Mouse (Mus musculus): ENCODE results near the gene Sptbn1.

Gene Sptbn1

GRCm38 (mm10) chr11:30211663-30212416 lies 56.1 kb downstream of the Sptbn1 start:
- DNase-seq (ENCODE audit: inconsistent ontology term) = peak; percentile 69

- no peak for DNase-seq (ENCODE audit: inconsistent ontology term)
Measured at GRCm38 (mm10) chr11:30211141-30211540, 56.8 kb downstream of the Sptbn1 start.

GRCm38 (mm10) chr11:30210100-30210811 lies 57.7 kb downstream of the Sptbn1 start:
- DNase-seq (ENCODE audit: inconsistent ontology term) = no peak

GRCm38 (mm10) chr11:30209495-30209894 lies 58.5 kb downstream of the Sptbn1 start:
- peak; percentile 86 for DNase-seq (ENCODE audit: inconsistent ontology term)

- DNase-seq (ENCODE audit: inconsistent ontology term) = no peak
Measured at GRCm38 (mm10) chr11:30204398-30204797, 63.6 kb downstream of the Sptbn1 start.

GRCm38 (mm10) chr11:30200391-30200790 lies 67.6 kb downstream of the Sptbn1 start:
- no peak for DNase-seq (ENCODE audit: inconsistent ontology term)

- DNase-seq (ENCODE audit: inconsistent ontology term) = peak; percentile 71
Measured at GRCm38 (mm10) chr11:30198091-30198675, 69.8 kb downstream of the Sptbn1 start.

- DNase-seq (ENCODE audit: inconsistent ontology term) = peak; percentile 73
Measured at GRCm38 (mm10) chr11:30197564-30198090, 70.3 kb downstream of the Sptbn1 start.

GRCm38 (mm10) chr11:30196368-30197070 lies 71.5 kb downstream of the Sptbn1 start:
- DNase-seq (ENCODE audit: inconsistent ontology term) = no peak

- no peak for DNase-seq (ENCODE audit: inconsistent ontology term)
Measured at GRCm38 (mm10) chr11:30195756-30196155, 72.2 kb downstream of the Sptbn1 start.

- DNase-seq (ENCODE audit: inconsistent ontology term) = no peak
Measured at GRCm38 (mm10) chr11:30194800-30195199, 73.2 kb downstream of the Sptbn1 start.

- DNase-seq (ENCODE audit: inconsistent ontology term) = no peak
Measured at GRCm38 (mm10) chr11:30190959-30191358, 77.0 kb downstream of the Sptbn1 start.

GRCm38 (mm10) chr11:30190119-30190518 lies 77.9 kb downstream of the Sptbn1 start:
- DNase-seq (ENCODE audit: inconsistent ontology term) = no peak

- DNase-seq (ENCODE audit: inconsistent ontology term) = peak; percentile 26
Measured at GRCm38 (mm10) chr11:30186902-30187470, 81.0 kb downstream of the Sptbn1 start.

GRCm38 (mm10) chr11:30184527-30184926 lies 83.4 kb downstream of the Sptbn1 start:
- DNase-seq (ENCODE audit: inconsistent ontology term) = no peak

GRCm38 (mm10) chr11:30182716-30183411 lies 85.1 kb downstream of the Sptbn1 start:
- no peak for DNase-seq (ENCODE audit: inconsistent ontology term)

GRCm38 (mm10) chr11:30178193-30178592 lies 89.8 kb downstream of the Sptbn1 start:
- no peak for DNase-seq (ENCODE audit: inconsistent ontology term)

GRCm38 (mm10) chr11:30177145-30177840 lies 90.7 kb downstream of the Sptbn1 start:
- no peak for DNase-seq (ENCODE audit: inconsistent ontology term)

- peak; percentile 79 for DNase-seq (ENCODE audit: inconsistent ontology term)
Measured at GRCm38 (mm10) chr11:30176111-30176510, 91.9 kb downstream of the Sptbn1 start.

GRCm38 (mm10) chr11:30175623-30176022 lies 92.4 kb downstream of the Sptbn1 start:
- no peak for DNase-seq (ENCODE audit: inconsistent ontology term)

All from Muller cell, postnatal 12 days (primary cell).